8 mouse cellular contexts compared by ENCODE assay signal in the genomic region with DNA sequence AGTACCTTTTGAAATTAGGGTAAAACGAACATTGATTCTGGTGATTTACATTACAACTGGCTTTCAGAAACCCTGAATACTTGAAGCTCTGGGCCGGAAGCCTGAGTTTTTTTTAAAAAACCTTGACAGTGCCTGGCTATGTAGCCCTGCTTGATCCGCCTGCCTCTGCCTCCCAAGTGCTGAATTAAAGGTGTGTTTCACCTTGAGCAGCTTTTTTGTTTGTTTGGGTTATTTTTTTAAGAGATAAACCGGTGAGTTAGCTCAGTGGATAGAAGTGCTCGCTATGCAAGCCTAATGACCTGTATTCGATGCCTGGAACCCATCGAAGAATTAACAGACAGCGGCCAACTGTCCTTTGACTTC. TPM values are rescaled to one million over a fixed set of nuclear protein-coding genes. Genes with fewer than 3 reads are reported as not detected.
DNase-seq lines count a peak whose midpoint lies in the region; ATAC-seq and TF ChIP-seq lines count a peak whose summit lies in the region.

No protein-coding gene starts in this region.

- DNase-seq in layer of hippocampus, adult 2 months (ENCODE audit: low spot score in 2 of 2): no peak
- DNase-seq in layer of hippocampus, adult 11-12 months (ENCODE audit: low spot score): no peak
- DNase-seq in neural tube, embryonic 10.5 days (ENCODE audit: extremely low spot score, low spot score): peak; percentile 40
- no peak for DNase-seq in cerebellum, adult 11 months
- no peak for DNase-seq in kidney, postnatal 14 days
- no peak for DNase-seq in right cerebral cortex, postnatal 36 days (ENCODE audit: low spot score in 2 of 2)

- no peak overlapping the region; the same call in 1 of the 2 replicates for H3K27ac ChIP-seq in layer of hippocampus, adult 2 months
- peak overlapping the region; percentile 55 for H3K27ac ChIP-seq in embryonic facial prominence, embryonic 13.5 days
- H3K27ac ChIP-seq in intestine, embryonic 16.5 days (ENCODE audit: low read length): peak overlapping the region; percentile 46; the same call in 1 of the 2 replicates

- WGBS in embryonic facial prominence, embryonic 13.5 days: 12% methylated on average over 8 of the region's 8 CpGs
- 9% methylated on average over 8 of the region's 8 CpGs for WGBS in intestine, embryonic 16.5 days

- ATAC-seq in embryonic facial prominence, embryonic 13.5 days (ENCODE audit: insufficient number of reproducible peaks, insufficient read depth, low FRiP score, low TSS enrichment, low read depth): no peak
- ATAC-seq in intestine, embryonic 16.5 days: no peak

- H3K36me3 ChIP-seq in embryonic facial prominence, embryonic 13.5 days: no peaks in the 10 kb centered on the region
- H3K36me3 ChIP-seq in intestine, embryonic 16.5 days (ENCODE audit: control insufficient read depth, insufficient read depth, low read length): no peaks in the 10 kb centered on the region

- peak overlapping the region; percentile 63; the same call in 1 of the 2 replicates for H3K4me3 ChIP-seq in layer of hippocampus, adult 2 months
- H3K4me3 ChIP-seq in embryonic facial prominence, embryonic 13.5 days: peak overlapping the region; percentile 17
- no peak overlapping the region for H3K4me3 ChIP-seq in intestine, embryonic 16.5 days (ENCODE audit: low read length)

- TF ChIP-seq CTCF in layer of hippocampus, adult 2 months (conservative IDR thresholded peaks at IDR 0.05): no peak

- H3K4me1 ChIP-seq in embryonic facial prominence, embryonic 13.5 days: peaks cover 43% of the 10 kb centered on the region
- H3K4me1 ChIP-seq in intestine, embryonic 16.5 days (ENCODE audit: control insufficient read depth, insufficient read depth, low read length): peaks cover 21% of the 10 kb centered on the region

- H3K4me2 ChIP-seq in embryonic facial prominence, embryonic 13.5 days: peak overlapping the region; percentile 64
- H3K4me2 ChIP-seq in intestine, embryonic 16.5 days (ENCODE audit: low read depth, low read length): 0 out of 2 replicates have a peak overlapping the region, but pooled peaks have one; percentile 58

- H3K9me3 ChIP-seq in embryonic facial prominence, embryonic 13.5 days: no peaks in the 10 kb centered on the region
- no peaks in the 10 kb centered on the region for H3K9me3 ChIP-seq in intestine, embryonic 16.5 days (ENCODE audit: control insufficient read depth, low read length)

- H3K9ac ChIP-seq in embryonic facial prominence, embryonic 13.5 days: no peak overlapping the region
- H3K9ac ChIP-seq in intestine, embryonic 16.5 days (ENCODE audit: low read depth, low read length): no peak overlapping the region

- no peaks in the 10 kb centered on the region for H3K27me3 ChIP-seq in embryonic facial prominence, embryonic 13.5 days
- H3K27me3 ChIP-seq in intestine, embryonic 16.5 days (replicated peaks; ENCODE audit: control insufficient read depth, insufficient read depth, low read length): no peaks in the 10 kb centered on the region

RNA-seq across cellular contexts. Expression of gene Sirt4, which starts 6.1 kb away (rescaled TPM):
- total RNA-seq in layer of hippocampus, adult 2 months (2021): 10 to 100 TPM; 37.8 to 56.5 TPM
- polyA plus RNA-seq in embryonic facial prominence, embryonic 13.5 days (2015; fragmentation: Nextera tagmentation; extraction: Ambion mirVana): 24.8 and 28.1 TPM in 2 replicates
- 20.4 and 23.1 TPM in 2 replicates for polyA plus RNA-seq in intestine, embryonic 16.5 days (2015; fragmentation: Nextera tagmentation; extraction: Ambion mirVana)

RNA-seq across cellular contexts. Expression of gene Pxn, which starts 15.9 kb away (rescaled TPM):
- total RNA-seq in layer of hippocampus, adult 2 months (2021): 10 to 100 TPM; 40.8 to 47.3 TPM
- 39.6 and 44.2 TPM in 2 replicates for polyA plus RNA-seq in embryonic facial prominence, embryonic 13.5 days (2015; fragmentation: Nextera tagmentation; extraction: Ambion mirVana)
- 71.9 and 88.2 TPM in 2 replicates for polyA plus RNA-seq in intestine, embryonic 16.5 days (2015; fragmentation: Nextera tagmentation; extraction: Ambion mirVana)

RNA-seq across cellular contexts. Expression of gene Pla2g1b, which starts 24.6 kb away (rescaled TPM):
- not detected for total RNA-seq in layer of hippocampus, adult 2 months (2021)
- polyA plus RNA-seq in embryonic facial prominence, embryonic 13.5 days (2015; fragmentation: Nextera tagmentation; extraction: Ambion mirVana): not detected in 2 replicates
- polyA plus RNA-seq in intestine, embryonic 16.5 days (2015; fragmentation: Nextera tagmentation; extraction: Ambion mirVana): 1.2 and 1.3 TPM in 2 replicates
